Mouse (Mus musculus) stomach, embryonic 14.5 days (tissue): ENCODE results near the gene Slc28a3. TPM values are rescaled to one million over a fixed set of nuclear protein-coding genes. Genes with fewer than 3 reads are reported as not detected.

Experiments used
- ATAC-seq: fragments of 200-750 bp; cut with Nextera tagmentation; 2 replicates; pipeline ENCODE4 v1.8.0; 2017; ENCODE audit warnings: low read depth, moderate TSS enrichment; ENCODE audit not compliant: insufficient number of reproducible peaks, insufficient read depth, low FRiP score
- H3K27ac ChIP-seq: fragments of 300-500 bp; sonication (generic); 2 replicates; pipeline ENCODE4 v1.5.1; 2014; ENCODE audit warnings: mild to moderate bottlenecking, low read length, moderate library complexity, mixed read lengths
- H3K27me3 ChIP-seq: fragments of 300-500 bp; sonication (generic); 2 replicates; pipeline ENCODE4 v1.6.1; 2014; ENCODE audit warnings: low read length, control low read depth, mixed read lengths; ENCODE audit not compliant: control insufficient read depth, insufficient read depth
- H3K36me3 ChIP-seq: fragments of 300-500 bp; sonication (generic); 2 replicates; pipeline ENCODE4 v1.6.1; 2014; ENCODE audit warnings: mild to moderate bottlenecking, control low read depth, low read length, moderate library complexity, mixed read lengths; ENCODE audit not compliant: control insufficient read depth, insufficient read depth
- H3K4me1 ChIP-seq: fragments of 300-500 bp; sonication (generic); 2 replicates; pipeline ENCODE4 v1.6.1; 2014; ENCODE audit warnings: low read length, control low read depth, mixed read lengths; ENCODE audit not compliant: control insufficient read depth, insufficient read depth
- H3K4me2 ChIP-seq: fragments of 300-500 bp; sonication (generic); replicated peaks from 2 replicates; pipeline ENCODE4 v1.6.1; 2014; ENCODE audit warnings: low read depth, low read length, control low read depth
- H3K4me3 ChIP-seq: fragments of 300-500 bp; sonication (generic); 2 replicates; pipeline ENCODE4 v1.5.1; 2014; ENCODE audit warnings: low read depth, low read length, control low read depth
- H3K9ac ChIP-seq: fragments of 300-500 bp; sonication (generic); replicated peaks from 2 replicates; pipeline ENCODE4 v1.6.1; 2014; ENCODE audit warnings: low read depth, mild to moderate bottlenecking, control low read depth, low read length, moderate library complexity, mixed read lengths
- H3K9me3 ChIP-seq: fragments of 300-500 bp; sonication (generic); 2 replicates; pipeline ENCODE4 v1.6.1; 2016; ENCODE audit warnings: low read depth, low read length, control low read depth; ENCODE audit not compliant: control insufficient read depth
- WGBS: fragments of 180-500 bp; shearing (Covaris S2); extraction: QIAGEN DNeasy Blood & Tissue Kit; methylation state at CpG from one replicate; pipeline ENCODE4 v1.1.7; 2014; 5-methylcytosine and 5-hydroxymethylcytosine counted together
- polyA plus RNA-seq: library from polyadenylated mRNA; unstranded; fragments of >200 nt; fragmentation: Nextera tagmentation; extraction: Ambion mirVana; gene quantifications from 2 replicates; pipeline ENCODE4 v1.2.1, GENCODE M21; 2014

Gene Slc28a3
- polyA plus RNA-seq, 1 experiment from 2014 or later = 0.29 TPM

DNA sequence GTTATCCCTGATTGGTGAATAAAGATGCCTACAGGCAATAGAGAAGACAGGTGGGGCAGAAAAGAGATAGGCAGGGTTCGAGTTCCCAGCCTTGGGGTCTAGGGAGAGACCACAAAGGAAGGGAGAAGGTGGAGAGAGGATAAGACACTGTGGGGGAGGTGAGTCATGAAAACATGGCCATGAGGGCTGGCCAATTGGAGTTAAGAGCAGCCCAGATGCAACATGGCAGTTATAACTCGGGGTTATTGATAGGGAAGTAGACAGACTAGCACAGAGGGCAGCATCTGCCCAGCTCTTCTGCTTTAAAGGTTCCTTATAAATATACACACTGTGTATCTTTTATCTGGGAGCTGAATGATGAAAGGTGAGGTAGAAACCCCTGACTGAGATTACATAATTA, 98.8 kb downstream of the Slc28a3 start:
- no peak for ATAC-seq

DNA sequence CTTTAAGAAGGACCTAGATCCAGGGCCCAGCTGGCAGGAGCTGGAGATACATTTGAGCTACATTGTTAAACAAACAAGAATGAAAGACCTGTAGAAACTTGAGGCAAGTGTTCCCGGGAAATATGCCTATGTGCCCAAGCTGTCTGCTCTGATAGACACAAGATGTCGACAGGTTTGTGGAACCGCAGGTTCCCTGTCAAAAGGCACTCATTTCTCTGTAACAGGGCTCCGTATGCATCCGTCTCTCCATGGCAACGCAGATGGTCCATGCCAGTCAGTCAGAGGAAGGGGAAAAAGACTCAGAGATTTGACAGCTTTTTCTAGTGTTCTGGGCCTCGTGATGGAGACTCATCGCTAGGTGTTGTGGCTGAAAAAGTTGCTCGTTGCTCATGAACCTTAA, 99.4 kb downstream of the Slc28a3 start:
- no peaks in the 10 kb centered on the region for H3K27me3 ChIP-seq
- no peak overlapping the region for H3K9ac ChIP-seq
- no peak overlapping the region for H3K27ac ChIP-seq
- no peaks in the 10 kb centered on the region for H3K4me1 ChIP-seq
- H3K4me3 ChIP-seq = no peak overlapping the region
- no peaks in the 10 kb centered on the region for H3K36me3 ChIP-seq
- no peaks in the 10 kb centered on the region for H3K9me3 ChIP-seq
- no peak overlapping the region for H3K4me2 ChIP-seq
- no peak for ATAC-seq
- WGBS = 81% methylated on average over 9 of the region's 9 CpGs

More for the DNA sequence above, 98.8 kb downstream of the Slc28a3 start:
- no peaks in the 10 kb centered on the region for H3K4me1 ChIP-seq
- no peaks in the 10 kb centered on the region for H3K27me3 ChIP-seq
- no peaks in the 10 kb centered on the region for H3K9me3 ChIP-seq
- 68% methylated on average over 2 of the region's 2 CpGs for WGBS
- no peak overlapping the region for H3K9ac ChIP-seq
- H3K27ac ChIP-seq = no peak overlapping the region
- H3K36me3 ChIP-seq = no peaks in the 10 kb centered on the region
- H3K4me3 ChIP-seq = no peak overlapping the region
- no peak overlapping the region for H3K4me2 ChIP-seq

DNA sequence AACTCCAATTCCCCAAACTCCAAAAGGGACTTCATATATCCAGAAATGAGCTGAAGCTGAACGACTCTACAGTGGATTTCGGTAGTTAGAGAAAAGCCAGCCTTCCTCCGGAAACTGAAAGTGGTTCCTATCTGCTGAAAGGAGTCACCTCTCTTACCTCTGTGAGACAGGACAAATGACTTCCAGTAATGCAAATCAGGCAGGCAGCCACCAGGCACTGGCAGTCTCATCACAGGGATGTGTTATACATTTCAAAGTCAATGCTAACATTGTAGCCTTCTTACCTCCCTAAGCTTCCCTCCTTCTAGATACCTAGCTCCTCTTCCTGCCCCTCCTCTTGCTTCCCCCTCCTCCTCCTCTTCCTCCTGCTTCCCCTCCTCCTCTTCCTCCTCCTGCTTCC, 101.4 kb downstream of the Slc28a3 start:
- Histone ChIP-seq H3K9me3 (no peaks in the 10 kb centered on the region), H3K4me2 (no peak overlapping the region), H3K4me3 (no peak overlapping the region), H3K4me1 (no peaks in the 10 kb centered on the region), H3K27ac (no peak overlapping the region), H3K36me3 (no peaks in the 10 kb centered on the region), H3K27me3 (no peaks in the 10 kb centered on the region), H3K9ac (no peak overlapping the region)
- ATAC-seq = no peak
- 40% methylated on average over 3 of the region's 3 CpGs for WGBS

DNA sequence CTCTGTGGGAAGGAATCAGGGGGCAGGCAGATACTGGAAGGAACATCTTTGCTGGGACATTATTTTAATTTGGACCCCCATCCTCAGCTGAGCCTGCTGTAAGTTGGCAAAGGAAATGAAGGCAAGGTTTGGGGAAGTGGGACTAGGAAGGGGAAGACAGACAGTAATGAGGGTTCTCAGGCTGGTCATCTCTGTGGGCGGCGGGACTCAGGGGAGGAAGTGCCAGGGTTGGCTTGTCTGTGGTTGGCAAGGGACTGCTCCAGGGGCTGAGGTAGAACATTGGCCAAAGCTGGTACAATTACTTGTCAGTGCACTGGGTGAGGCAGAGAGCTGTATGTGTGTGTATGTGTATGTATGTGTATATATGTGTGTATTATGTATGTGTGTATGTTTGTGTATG, 107.1 kb downstream of the Slc28a3 start:
- Histone ChIP-seq H3K36me3 (no peaks in the 10 kb centered on the region), H3K4me3 (no peak overlapping the region), H3K27me3 (no peaks in the 10 kb centered on the region), H3K4me1 (no peaks in the 10 kb centered on the region), H3K9me3 (no peaks in the 10 kb centered on the region), H3K9ac (no peak overlapping the region), H3K4me2 (no peak overlapping the region), H3K27ac (no peak overlapping the region)
- no peak for ATAC-seq
- WGBS = 92% methylated on average over 2 of the region's 2 CpGs

DNA sequence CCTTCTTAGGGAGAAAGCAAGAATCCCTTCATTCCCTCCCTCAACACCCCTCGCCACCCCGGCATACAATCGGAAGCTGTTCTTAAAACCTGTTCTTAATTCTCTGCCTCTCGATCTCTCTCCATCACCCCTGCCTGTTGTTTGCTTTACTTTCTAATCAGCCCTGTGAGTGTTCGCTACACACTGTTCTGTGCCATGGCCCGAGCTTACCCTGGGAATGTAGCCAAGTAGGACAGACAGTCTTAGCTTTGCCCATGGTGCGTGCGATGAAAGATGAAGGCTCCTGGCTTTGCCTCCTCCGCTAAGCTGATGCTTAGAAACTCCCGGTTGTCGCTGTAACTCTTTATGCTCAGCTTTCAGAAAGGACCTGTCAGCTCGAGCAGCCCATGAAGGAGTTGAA, 112.9 kb downstream of the Slc28a3 start:
- H3K9me3 ChIP-seq = no peaks in the 10 kb centered on the region
- no peak for ATAC-seq
- no peaks in the 10 kb centered on the region for H3K4me1 ChIP-seq
- H3K36me3 ChIP-seq = no peaks in the 10 kb centered on the region
- no peak overlapping the region for H3K4me3 ChIP-seq
- WGBS = 76% methylated on average over 12 of the region's 12 CpGs
- no peak overlapping the region for H3K4me2 ChIP-seq
- no peak overlapping the region for H3K9ac ChIP-seq
- no peak overlapping the region for H3K27ac ChIP-seq
- no peaks in the 10 kb centered on the region for H3K27me3 ChIP-seq

Other genes starting within 250 kb of the Slc28a3 start
- 30.6 and 33.0 TPM in 2 replicates for gene 2210016F16Rik, start 225.7 kb downstream of the Slc28a3 start, polyA plus RNA-seq
- gene Rmi1, start 208.6 kb downstream of the Slc28a3 start, polyA plus RNA-seq = 24.8 and 27.6 TPM in 2 replicates
- gene Hnrnpk, start 207.5 kb downstream of the Slc28a3 start, polyA plus RNA-seq = 1,425 and 1,587 TPM in 2 replicates
- 2.3 and 3.9 TPM in 2 replicates for gene Ntrk2, start 195.7 kb upstream of the Slc28a3 start, polyA plus RNA-seq